Mouse (Mus musculus) mesoderm, embryonic 11.5 days (tissue): ENCODE data around the gene Gm10382.
A peak's percentile ranks its signal among the peaks of the same experiment; 100 is the strongest.
"Not testable (repeated sequence)": the region's sequence is repeated elsewhere in the genome, so short reads cannot be mapped to it uniquely, and the experiment has no call there.

ENCODE experiments used
- DNase-seq: peaks from one replicate; pipeline ENCODE4 v3.0.0-alpha.2; 2012; ENCODE audit warnings: low read depth, low spot score

The Gm10382 gene

GRCm38 (mm10) chr5:125393622-125394603 is 4.8 kb downstream of the Gm10382 start:
- DNase-seq = peak; percentile 91

- peak; percentile 37 for DNase-seq
Measured at GRCm38 (mm10) chr5:125395008-125395407, 5.9 kb downstream of the Gm10382 start.

GRCm38 (mm10) chr5:125400903-125401302 is 11.8 kb downstream of the Gm10382 start:
- no peak for DNase-seq

- DNase-seq = no peak
Measured at GRCm38 (mm10) chr5:125402476-125402875, 13.4 kb downstream of the Gm10382 start.

- no peak for DNase-seq
Measured at GRCm38 (mm10) chr5:125402991-125403390, 13.9 kb downstream of the Gm10382 start.

GRCm38 (mm10) chr5:125403481-125404465 is 14.7 kb downstream of the Gm10382 start:
- peak; percentile 79 for DNase-seq

- peak; percentile 42 for DNase-seq
Measured at GRCm38 (mm10) chr5:125404536-125404902, 15.4 kb downstream of the Gm10382 start.

GRCm38 (mm10) chr5:125404903-125405545 is 15.9 kb downstream of the Gm10382 start:
- peak; percentile 81 for DNase-seq

GRCm38 (mm10) chr5:125405546-125406248 is 16.6 kb downstream of the Gm10382 start:
- peak; percentile 87 for DNase-seq

GRCm38 (mm10) chr5:125406322-125407016 is 17.3 kb downstream of the Gm10382 start:
- peak; percentile 44 for DNase-seq

- no peak for DNase-seq
Measured at GRCm38 (mm10) chr5:125407020-125407830, 18.1 kb downstream of the Gm10382 start.

GRCm38 (mm10) chr5:125407910-125408575 is 18.9 kb downstream of the Gm10382 start:
- DNase-seq = no peak

GRCm38 (mm10) chr5:125408842-125409241 is 19.7 kb downstream of the Gm10382 start:
- DNase-seq = peak; percentile 93

- DNase-seq = peak; percentile 75
Measured at GRCm38 (mm10) chr5:125409348-125410090, 20.4 kb downstream of the Gm10382 start.

- DNase-seq = peak; percentile 71
Measured at GRCm38 (mm10) chr5:125411972-125412530, 22.9 kb downstream of the Gm10382 start.

- DNase-seq = not testable (repeated sequence)
Measured at GRCm38 (mm10) chr5:125412536-125412935, 23.4 kb downstream of the Gm10382 start.

- no peak for DNase-seq
Measured at GRCm38 (mm10) chr5:125413763-125414162, 24.6 kb downstream of the Gm10382 start.

GRCm38 (mm10) chr5:125416183-125416582 is 27.1 kb downstream of the Gm10382 start:
- DNase-seq = no peak
